Mouse (Mus musculus): ENCODE results near the gene Vmn1r3.
"Not testable (repeated sequence)": the region's sequence is repeated elsewhere in the genome, so short reads cannot be mapped to it uniquely, and the experiment has no call there.

The Vmn1r3 gene

DNA sequence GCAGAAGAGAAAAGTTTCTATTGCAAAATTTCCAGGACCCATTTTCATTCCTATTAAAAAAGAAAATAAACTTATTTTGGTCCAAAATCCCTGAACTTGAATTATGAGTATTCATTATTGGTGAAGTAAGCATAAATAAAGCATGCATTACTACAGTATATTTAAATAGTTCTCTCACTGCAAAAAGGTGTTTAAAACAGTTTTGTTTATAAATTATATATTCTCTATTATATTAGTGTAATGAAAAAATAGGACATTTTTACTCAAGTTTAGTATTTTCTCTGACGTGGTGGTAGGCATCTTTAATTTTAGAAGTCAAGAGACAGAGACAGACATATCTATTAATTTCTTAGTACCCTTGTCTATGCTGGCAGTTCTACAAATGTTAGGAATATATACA, at the start of gene Vmn1r3:
TSS of gene Vmn1r3 (minus strand) at position 101 of the 400 bp plus-strand sequence.
- not testable (repeated sequence) for DNase-seq

DNA sequence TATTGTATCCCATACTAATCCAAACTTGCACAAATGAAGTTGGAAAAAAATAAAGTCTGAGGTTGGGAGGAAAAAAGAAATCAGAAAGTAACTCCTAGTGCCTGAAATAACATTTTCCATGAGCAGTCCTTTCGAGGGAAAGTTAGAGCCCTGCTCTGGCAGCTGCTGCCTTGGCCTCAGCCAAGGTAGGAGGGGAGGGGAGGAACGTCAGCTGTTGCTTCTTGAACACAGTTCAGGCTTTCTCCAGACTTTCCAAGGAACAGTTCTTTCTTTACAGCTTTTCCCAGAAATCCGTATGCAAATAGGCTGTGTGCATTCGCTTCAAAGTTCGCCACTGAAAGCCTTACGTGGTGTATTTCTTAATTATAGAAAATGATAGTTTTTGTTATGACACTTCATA, 46.9 kb upstream of the Vmn1r3 start:
- DNase-seq: no peak

DNA sequence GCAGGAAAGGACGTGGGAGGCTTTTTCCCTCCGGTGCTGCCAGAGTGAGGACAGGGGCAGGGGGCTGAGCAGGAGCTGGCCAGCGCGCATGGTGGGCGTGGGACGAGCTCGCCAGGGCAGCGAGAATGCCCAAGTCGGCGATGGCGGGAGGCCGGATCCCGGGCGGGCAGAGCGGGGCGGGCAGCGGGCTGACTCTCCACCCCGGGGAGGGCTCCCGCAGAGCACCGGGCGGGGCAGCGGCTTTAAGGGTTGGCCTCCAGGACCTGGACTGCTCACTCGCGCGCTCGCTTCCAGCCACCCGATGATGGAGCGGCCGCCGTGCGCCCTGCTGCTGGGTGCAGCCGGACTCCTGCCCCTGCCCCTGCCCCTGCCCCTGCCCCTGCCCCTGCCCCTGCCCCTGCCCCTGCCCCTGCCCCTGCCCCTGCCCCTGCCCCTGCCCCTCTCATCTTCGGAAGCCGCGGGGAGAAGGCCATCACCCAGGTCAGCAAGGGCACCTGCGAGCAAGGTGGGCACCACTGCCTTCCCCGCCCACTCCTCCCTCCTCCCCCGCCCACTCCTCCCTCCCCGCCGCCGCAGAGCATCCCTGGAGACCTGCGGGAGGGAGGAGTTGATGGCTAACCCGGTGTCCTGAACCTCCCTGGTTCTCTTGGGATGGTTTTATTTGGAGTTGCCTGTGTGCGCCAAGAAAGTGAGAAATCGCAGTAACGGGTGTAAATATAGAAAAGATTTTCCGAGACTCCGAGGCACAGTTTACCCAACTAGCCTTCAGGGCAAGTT, 45.9 kb upstream of the Vmn1r3 start:
- no peak for DNase-seq

DNA sequence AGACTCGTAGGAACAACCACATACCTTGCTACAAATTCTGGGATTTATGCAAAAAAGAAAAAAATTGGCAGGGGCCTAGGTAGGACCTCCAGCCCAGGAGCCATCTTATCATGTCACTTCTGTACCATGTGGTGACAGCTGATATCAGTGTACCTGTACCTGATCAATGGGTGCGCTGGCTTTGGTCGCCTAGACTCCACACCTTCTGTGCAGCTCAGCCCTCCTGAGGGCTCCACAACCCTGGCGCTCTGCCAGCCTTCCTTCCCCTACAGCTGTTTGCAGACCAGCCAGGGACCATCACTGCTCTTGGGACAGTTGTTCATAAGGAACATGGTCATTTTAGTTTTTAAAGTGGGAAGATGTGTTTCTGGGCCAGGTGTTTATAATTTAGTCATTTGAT, 44.4 kb upstream of the Vmn1r3 start:
- DNase-seq: peak; percentile 21 to 28

DNA sequence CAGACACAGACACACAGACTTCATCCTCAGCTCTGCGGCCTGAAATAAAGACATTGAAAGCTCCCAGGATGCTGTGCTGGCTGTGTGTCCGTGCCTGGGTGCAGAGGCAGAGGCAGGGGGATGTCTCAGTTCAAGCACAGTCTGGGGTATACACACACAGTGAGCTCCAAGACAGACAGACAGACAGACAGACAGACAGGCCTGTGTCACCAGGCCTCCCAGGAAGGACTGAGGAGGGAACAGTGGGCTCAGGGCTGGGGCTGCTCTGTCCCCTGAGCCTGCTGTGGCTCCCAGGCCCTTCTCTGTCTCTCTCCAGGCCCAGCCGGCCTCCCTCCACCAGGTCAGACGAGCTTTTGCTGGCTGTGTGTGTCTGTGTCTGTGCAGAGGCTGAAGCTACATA, 43.3 kb upstream of the Vmn1r3 start:
- no peak for DNase-seq

DNA sequence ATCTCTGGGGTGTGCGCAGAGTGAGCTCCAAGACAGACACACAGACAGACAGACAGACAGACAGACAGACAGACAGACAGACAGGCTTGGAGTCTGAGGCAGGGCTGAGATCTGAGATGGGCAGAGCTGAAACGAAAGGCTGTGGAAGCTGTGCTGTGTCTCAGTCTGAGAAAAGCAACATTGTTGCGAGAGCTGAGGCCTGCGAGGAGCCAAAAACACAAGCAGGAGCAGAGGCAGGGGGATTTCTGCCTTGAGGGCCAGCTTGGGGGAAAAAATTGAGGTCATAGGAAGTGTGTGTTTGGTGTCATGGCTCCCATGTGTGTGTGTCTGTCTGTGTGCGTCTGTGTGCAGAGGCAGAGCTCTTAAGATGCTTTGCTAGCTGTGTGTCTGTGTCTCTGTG, 42.6 kb upstream of the Vmn1r3 start:
- no peak for DNase-seq

DNA sequence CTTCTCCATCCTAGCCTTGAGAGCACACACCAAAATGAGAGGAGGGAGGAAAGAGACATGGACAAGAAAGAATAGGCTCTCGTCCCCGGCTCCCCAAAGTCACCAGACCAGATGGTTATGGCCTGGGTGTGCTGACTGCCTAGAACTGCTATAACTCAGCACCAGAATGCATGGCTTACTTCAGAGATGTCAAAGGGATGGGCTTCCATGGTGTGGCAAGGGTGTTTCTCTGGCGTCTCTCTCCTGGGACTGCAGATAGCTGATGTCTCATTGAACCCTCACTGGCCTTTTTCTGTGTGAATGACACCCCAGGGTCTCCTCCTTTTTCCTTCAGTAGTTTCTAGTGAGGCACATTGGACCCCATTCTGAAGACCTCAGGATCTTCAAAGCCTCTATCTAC, 41.3 kb upstream of the Vmn1r3 start:
- no peak for DNase-seq

DNA sequence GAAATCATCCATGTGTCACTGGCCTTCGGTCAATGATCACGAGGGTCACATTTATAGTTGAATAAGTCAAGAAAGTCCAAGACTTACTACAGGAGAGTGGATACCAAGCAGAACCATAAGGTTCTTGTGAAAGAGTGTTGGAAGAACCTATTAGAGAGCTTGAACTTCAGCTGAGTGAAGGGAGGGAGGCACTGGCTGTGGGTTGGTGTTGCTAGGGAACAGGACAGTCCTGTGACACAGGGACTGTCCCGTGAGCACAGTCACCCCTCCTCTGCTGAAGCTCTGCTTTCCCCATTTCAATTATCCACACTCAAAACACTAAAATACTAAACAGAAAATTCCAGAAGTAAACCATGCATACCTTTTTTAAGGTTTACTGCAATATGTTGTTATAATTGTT, 40.3 kb upstream of the Vmn1r3 start:
- DNase-seq: not testable (repeated sequence)

DNA sequence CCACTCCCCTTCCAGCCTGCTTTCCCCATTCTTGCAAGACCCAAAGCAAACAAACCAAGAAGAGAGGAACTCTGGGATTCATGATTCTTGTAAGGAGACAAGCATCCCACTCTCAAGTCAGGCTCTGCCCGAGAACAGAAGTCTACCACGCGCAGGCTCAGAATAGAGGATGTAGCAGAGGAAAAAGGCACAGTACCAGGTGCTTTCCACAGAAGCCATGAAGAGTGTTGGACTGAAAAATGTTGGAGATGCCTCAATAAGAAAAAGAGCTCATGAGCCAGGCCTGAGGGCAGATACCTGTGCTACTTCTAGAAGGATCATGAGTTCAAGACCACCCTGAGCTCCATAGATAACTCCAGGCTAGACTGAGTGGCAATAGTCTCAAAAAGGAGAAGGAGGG, 39.7 kb upstream of the Vmn1r3 start:
- DNase-seq: not testable (repeated sequence)

DNA sequence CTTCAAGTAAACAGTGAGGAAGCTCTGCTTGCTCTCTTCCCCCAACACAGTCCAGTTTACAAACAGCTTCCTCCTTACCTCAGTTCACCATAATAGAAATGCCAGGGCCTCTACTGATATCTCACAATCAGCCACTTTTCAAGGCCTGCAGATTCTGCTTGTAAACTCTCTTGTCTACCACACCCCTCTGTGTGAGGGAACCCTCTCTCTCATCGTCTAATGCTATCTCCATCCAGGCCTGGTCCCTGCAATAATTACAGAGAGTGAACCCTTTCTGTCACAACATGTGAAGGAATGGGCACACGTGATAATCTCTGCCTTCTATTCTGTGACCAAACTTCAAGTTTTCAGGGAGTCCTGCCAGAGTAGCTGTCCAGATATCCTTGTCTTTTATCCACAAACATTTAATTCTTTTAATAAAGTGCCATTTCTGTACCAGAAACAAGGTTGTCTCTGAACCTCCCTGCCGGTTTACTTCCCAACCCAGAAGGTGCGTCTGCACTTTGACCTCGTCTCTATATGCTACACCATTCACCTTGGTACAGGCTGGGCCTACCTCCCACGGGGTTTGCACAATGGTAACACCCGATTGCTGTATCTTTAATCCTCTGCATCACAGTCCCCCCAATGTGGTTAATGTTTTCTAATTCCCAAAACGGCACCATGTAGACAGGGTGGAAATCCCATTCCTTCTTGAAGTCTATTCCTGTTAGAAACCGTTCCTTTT, 38.5 kb upstream of the Vmn1r3 start:
- DNase-seq: not testable (repeated sequence)

DNA sequence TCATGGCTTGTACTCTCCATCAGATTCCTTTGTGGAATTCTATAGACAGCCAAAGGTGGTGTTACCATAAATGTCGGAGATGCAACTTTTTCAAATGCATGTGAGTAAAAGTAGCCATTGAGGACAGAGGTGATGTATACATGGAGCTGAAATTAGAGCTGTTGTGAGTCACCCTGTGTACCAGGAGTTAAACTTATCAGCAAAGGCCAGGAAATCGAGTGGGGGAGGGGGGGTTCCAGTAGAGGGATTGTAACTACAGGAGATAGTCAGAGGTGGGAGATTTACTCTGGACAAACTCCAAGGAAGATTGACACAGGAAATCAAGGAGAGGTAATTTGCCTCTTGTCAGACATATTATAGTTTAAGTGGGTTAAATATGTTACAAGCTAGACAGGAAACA, 31.2 kb upstream of the Vmn1r3 start:
- DNase-seq: not testable (repeated sequence)

DNA sequence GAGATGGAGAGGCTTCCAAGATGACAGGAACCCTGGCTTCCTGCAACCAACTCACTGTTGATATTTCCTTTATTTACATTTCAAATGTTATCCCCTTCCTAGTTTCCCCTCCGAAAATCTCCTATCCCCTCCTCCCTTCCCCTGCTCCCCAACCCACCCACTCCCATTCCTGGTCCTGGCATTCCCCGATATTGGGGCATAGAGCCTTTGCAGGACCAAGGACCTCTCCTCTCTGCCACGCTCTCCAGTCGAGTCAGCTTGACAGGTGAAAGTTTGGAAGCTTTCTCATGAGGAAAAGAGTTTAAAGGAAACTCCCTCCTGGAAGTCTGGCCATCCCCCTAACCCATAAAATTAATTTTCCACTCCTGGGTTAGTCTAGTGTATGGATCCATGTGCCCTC, 28.2 kb upstream of the Vmn1r3 start:
- not testable (repeated sequence) for DNase-seq

DNA sequence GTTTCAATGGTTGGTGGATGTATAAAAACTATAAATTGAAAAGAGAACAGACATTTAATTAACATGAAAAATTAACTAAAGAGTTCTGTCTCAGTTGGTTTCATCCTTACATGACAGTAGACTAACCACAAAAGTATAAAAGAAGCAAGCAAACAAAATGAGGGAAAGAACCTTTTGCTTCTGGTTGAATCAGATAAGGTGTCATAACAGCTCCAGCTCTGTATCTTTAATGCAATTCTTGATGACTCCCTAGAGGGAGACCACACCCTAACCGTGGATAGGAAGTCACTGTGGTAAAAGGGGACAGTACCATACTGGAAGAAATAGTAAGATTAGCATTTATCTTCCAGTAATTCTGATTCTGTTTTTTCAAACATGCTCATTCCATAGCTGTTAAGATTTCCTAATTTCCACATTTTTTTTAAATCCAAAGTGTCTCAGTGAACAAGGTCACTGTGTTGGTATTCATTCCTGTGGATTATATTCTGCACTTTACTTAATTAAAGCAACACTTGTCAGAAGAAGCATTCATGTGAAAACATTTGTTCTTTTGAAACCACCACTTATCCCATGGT, 24.6 kb upstream of the Vmn1r3 start:
- DNase-seq: not testable (repeated sequence)

DNA sequence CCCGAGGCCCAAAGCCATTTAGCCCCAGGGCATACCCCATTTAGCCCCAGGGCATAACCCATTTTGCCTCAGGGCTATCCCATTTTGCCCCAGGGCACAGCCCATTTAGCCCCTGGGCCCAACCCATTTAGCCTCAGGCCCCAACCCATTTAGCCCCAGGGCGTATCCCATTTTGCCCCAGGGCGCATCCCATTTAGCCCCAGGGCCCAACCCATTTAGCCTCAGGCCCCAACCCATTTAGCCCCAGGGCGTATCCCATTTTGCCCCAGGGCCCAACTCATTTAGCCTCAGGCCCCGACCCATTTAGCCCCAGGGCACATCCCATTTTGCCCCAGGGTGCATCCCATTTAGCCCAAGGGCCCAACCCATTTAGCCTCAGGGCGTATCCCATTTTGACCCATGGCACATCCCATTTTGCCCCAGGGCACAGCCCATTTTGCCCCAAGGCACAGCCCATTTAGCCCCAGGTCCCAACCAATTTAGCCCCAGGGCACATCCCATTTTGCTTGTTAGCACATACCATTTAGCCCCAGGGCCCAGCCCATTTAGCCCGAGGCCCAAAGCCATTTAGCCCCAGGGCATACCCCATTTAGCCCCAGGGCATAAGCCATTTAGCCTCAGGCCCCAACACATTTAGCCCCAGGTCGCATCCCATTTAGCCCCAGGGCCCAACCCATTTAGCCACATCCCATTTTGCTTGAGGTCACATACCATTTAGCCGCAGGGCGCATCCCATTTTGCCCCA, 8.2 kb downstream of the Vmn1r3 start:
- DNase-seq: peak in 1 of 2 experiments; percentile 11

DNA sequence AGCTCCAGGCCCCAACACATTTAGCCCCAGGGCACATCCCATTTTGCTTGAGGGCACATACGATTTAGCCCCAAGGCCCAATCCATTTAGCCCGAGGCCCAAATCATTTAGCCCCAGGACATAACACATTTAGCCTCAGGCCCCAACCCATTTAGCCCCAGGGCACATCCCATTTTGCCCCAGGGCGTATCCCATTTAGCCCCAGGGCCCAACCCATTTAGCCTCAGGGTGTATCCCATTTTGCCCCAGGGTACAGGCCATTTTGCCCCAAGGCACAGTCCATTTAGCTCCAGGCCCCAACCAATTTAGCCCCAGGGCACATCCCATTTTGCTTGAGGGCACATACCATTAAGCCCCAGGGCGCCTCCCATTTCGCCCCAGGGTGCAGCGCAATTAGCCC, 9.0 kb downstream of the Vmn1r3 start:
- DNase-seq: not testable (repeated sequence)

DNA sequence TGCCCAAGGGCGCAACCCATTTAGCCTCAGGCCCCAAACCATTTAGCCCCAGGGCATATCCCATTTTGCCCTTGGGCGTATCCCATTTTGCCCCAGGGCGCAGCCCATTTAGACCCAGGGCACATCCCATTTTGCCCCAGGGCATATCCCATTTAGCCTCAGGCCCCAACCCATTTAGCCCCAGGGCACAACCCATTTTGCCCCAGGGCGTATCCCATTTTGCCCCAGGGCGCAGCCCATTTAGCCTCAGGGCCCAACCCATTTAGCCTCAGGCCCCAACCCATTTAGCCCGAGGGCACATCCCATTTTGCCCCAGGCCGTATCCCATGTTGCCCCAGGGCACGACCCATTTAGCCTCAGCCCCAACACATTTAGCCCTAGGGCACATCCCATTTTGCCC, 9.4 kb downstream of the Vmn1r3 start:
- DNase-seq: not testable (repeated sequence)

DNA sequence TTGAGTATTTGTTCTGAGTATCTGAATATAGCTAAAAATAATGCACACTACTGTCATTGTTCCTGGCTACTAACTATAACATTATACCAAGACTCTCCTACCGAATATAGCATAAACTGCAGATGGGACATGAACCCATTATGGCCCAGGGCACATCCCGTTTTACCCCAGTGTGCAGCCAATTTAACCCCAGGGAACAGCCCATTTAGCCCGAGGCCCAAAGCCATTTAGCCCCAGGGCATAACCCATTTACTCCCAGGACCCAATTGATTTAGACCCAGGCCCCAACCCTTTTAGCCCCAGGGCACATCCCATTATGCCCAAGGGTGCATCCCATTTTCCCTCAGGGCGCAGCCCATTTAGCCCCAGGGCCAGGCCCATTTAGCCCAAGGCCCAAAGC, 10.6 kb downstream of the Vmn1r3 start:
- not testable (repeated sequence) for DNase-seq

DNA sequence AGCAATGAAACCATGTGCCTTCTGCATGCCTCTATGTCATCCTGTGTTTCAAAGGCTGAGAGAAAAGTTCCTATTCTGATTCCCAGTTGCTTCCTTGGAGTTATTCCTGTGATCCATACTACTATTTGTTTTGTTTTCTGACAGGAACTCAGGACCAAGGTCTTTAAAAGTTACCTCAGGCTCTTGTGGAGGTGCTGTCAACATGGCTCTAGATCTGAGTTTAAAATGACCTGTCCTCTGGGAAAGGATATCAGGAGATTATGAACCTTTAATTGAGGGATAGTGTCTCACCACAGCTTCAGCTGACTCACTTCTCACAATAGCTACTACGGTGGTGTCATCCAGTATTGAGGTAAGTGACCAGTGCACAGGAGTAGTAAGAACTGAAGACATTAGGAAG, 18.1 kb downstream of the Vmn1r3 start, which contains the start of gene Vmn1r2:
TSS of gene Vmn1r2 (plus strand) at position 301 of the 400 bp plus-strand sequence.
- not testable (repeated sequence) for DNase-seq

DNA sequence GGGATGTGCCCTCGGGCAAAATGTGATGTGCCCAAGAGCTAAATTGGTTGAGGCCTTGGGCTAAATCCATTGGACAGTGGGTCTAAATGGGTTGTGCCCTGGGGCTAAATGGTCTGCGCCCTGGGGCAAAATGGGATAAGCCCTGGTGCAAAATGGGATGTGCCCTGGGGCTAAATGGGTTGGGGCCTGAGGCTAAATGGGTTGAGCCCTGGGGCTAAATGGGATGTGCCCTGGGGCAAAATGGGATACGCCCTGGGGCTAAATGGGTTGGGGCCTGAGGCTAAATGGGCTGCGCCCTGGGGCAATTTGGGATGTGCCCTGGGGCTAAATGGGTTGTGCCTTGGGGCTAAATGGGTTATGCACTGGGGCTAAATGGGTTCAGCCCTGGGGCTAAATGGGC, 20.1 kb downstream of the Vmn1r3 start:
- DNase-seq: peak in 1 of 2 experiments; percentile 15

DNA sequence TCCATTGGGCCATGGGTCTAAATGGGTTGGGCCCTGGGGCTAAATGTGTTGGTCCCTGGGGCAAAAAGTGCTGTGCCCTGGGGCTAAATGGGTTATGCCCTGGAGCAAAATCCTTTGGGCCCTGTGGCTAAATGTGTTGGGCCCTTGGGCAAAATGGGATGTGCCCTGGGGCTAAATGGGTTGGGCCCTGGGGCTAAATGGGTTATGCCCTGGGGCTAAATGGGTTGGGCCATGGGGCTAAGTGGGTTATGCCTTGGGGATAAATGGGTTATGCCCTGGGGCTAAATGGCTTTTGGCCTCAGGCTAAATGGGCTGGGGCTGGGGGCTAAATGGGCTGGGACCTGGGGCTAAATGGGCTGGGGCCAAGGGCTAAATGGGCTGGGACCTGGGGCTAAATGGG, 20.7 kb downstream of the Vmn1r3 start:
- DNase-seq: not testable (repeated sequence)

DNA sequence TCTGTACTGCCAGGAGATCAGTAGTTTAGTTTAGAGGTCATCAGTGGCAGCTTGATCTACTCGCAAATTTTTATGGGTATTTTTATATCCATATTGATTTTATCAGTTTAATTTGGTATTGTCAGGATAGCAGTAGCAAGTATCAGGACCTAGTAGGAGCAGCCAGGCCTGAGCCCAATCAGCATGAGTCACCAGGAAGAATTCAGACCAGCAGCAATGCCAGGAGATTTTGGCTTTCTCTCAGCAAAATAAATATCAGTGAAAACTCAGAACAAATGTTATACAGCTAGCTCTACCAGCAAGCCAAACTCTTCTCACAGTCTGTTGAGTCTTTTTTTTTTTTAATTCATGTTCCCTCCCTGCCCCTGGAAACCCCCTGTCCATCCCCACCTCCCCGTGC, 31.8 kb downstream of the Vmn1r3 start:
- DNase-seq: not testable (repeated sequence)

DNA sequence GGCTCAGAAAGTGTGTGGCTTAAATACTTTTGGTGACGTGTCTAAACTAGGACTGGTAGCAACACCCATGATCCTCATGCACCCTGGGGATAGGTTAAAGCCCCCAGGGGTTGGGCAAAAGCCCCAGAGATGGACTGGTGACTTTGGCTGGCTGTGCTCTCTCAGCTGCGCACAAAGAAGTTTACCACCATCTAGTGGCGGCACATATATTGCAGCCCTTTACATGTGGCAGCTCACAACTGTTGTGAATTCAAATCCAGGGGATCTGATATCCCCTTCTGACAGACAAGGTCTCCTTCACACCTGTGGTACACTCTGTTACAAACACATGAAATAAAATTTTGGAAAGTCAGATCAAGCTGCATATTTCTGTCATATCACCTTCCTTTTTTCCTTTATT, 37.2 kb downstream of the Vmn1r3 start:
- DNase-seq: not testable (repeated sequence)
